Mouse (Mus musculus) layer of hippocampus, postnatal 14 days (tissue): Measurements from ENCODE around the gene Bach2. TPM values are rescaled to one million over a fixed set of nuclear protein-coding genes. Genes with fewer than 3 reads are reported as not detected.

ENCODE experiments used
- DNase-seq, 2 experiments: peaks; one replicate each; pipeline ENCODE4 v3.0.0; 2021 to 2022; ENCODE audit warnings: low spot score in 2 of 2, mixed read lengths in 1 of 2
- total RNA-seq, 2 experiments: library from RNA; stranded (reverse); gene quantifications; 2 replicates each; pipeline ENCODE4 v1.2.3; 2021

Bach2 gene
- total RNA-seq, 2 experiments from 2014 or later: 22.2 to 24.9 TPM

GRCm38 (mm10) chr4:32386931-32387330 is 148.3 kb downstream of the Bach2 start:
- DNase-seq: peak in 1 of 2 experiments; percentile 33

DNA sequence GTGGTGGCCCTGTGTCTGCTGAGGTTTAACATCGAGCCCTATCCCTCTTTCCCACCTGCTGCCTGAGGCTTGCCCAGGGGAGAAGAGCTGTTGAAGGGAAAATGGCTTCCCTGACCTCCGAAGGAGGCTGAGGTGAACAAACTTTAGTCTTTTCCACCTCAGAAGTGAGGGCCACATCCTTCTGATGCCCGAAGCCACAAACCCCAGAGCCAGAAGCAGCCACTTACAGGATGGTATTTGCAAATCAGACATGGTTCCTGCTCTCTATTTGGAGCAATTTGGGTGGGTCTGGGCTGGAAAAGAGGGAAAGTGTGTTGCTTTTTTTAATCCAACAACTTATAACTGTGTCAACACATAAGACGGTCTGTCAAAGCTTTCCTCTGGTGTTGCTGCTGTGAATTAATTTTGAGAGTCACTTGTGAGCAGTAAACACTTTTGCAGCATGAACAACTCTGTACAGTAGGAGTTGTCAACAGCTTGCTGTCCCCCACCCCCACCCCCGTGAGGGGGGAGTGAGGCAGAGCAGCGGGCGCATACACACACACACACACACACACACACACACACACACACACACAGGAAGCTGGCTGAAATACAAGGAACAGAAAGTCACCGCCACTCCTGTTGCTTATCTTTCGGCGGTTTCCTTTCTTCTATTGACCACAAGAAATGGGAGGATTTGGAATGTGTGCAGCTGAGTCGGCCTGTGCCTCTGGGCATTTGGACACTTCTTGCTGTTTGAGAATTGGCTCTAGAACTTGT is 149.1 kb downstream of the Bach2 start:
- peak; percentile 51 to 52 for DNase-seq

DNA sequence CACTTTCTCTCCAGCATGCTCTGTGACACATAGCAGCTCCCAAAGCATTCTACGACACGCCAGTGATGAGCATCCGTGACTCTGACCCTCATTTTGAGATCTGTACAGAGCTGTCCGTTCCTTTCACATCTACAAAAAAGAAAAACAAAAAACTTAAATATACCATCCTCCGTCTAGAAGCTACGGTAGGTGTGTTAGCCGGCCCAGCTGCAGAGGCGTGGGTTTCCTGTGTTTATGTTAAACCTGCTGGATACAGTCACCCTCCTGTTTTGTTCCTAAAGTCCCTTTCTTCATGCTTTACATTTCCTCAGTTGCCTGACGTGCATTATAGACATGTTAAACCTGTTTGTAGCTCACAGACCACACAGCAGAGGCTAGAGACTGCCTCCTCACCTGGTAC is 150.0 kb downstream of the Bach2 start:
- no peak for DNase-seq

GRCm38 (mm10) chr4:32389107-32389800 is 150.7 kb downstream of the Bach2 start:
- no peak for DNase-seq

DNA sequence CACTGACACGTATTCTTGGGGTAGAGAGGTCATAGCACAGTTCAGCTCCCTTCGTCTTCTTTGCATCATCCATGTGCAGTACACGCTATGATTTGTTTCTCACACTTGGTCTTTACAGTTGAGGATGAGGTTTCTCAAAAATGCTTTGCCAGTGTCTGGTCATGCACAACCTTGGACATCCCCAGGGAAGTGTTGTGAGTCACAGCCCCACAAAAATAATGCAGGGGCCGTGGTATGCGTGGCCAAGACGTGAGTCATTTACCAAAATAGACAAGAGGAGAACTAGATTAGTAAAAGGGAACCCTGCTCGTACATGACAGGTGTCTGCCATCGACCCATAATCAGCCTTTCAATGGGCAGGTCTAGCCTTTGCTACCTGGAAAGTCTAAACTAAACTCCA is 152.7 kb downstream of the Bach2 start:
- no peak for DNase-seq

DNA sequence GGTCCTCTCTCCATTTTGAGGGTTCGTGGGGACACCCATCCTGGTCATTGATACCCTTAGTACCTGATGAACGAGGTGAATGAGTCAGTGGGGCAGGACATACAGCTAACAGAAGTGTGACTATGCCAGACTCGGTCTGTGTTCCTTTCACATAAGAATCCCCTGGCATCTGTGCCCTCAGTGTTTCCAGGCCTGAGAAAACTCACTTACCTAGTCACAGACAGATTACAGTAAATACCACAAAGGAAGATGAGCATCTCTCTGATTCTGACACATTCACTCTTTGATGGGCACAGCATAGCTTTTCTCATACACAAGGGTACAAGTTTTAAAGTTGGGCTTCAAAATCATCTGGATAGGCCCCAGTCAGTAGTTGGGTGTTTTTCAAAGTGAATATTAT is 154.6 kb downstream of the Bach2 start:
- no peak for DNase-seq

DNA sequence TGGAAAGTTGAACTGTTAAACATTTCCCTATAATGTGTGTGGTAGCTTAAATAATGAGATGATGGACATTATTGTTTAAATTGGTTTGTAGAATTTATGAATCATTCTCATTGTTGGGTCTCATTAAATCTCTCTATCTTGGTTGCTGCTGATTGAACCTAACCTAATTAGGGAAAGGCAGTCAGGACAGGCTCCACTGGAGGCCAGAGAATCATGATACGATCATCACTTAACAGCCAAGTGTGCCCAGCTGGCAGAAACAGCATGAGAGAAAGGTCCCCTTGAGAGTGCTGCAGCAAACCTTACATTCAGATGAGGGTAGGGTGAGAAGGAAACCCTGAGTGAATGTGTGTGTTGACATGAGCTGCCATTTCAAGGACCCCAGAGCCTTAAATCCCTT is 155.3 kb downstream of the Bach2 start:
- no peak for DNase-seq

DNA sequence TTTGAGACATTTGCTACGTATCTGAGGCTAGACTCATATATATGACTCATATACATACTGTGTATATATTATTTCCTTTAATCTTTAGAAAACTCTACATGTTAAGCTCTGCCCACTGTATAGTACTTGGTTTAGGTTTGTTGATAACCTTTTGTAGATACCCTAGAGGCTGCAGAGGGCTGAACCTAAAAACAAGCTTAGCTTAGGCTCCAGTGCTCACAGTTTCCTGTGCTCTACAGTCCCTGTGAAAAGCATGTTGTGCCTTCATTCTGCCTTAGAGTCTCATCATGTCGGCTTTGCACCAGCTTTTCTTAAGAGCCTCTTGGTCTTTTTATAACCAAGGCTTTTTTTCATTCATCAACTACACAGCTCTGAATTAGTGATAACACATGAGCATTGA is 156.2 kb downstream of the Bach2 start:
- no peak for DNase-seq

DNA sequence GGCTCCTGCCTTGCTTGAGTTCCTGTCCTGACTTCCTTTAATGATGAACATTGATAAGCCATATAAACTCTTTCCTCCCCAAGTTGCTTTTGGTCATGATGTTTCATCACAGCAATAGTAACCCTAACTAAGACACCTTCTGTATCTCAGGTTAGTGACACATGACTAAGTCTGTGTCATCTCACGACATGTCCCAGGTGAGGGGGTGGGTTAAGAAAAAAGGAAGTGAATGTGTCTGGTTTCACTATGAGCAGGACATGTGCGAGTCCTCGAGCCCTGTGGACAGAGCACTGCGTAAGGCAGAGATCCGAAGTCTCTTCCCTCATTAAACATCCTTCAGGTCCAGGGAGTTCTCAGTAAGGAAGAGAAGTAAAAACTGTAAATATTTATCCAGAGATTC is 162.9 kb downstream of the Bach2 start:
- no peak for DNase-seq

DNA sequence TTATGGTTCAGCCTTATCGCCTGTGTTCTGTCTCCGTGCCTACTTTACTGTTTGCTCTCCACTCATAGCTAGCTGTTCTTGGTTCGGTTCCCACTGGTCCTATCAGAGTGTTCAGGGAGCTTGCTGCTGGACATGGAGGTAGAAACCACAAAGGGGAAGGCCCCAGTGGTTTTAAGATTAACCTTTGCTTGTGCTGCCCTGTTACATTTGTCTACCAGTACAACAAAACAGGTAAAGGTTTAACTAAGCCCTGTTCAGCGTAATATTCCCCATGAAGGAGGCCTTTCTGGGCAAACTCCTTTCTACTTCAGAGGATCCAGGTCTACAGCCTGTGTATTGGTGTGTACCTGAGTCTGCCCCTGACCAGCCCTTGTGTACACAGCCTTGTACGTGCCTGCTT is 164.9 kb downstream of the Bach2 start:
- no peak for DNase-seq

- no peak for DNase-seq
These were observed 166.7 kb downstream of the Bach2 start for GRCm38 (mm10) chr4:32405149-32405882.

DNA sequence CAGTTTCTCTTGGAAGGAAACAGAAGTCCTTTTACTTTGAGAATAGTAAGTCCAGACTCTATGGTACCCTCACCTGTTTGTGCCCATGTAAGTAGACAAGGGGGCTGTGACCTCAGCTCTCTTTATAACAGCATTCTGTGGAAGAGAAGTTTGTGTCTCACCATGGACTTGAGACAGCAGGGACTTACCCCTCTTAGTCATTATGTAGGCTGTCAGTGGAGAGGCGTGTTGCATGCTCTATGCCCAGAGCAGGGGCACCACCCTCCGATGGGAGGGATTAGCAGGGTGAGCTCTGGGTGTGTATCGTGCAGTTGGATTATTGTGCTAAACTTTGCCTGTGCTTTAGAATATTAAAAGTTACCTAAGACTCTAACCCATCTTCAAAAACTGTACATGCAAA is 167.4 kb downstream of the Bach2 start:
- DNase-seq: no peak

DNA sequence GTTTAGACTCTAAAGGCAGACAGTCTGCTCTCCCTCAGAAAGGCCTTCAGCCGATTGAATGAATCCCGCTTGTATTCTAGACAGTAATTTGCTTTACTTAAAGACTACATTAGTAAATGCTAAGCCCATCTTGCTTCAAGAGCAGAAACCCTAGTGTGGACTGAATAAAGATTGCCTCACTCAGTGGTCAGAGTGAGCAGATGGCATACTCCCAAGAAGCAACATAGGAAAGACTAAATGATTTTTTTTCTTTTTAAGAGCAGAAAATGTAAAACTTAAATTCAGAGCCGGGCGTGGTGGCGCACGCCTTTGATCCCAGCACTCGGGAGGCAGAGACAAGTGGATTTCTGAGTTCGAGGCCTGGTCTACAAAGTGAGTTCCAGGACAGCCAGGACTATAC is 169.9 kb downstream of the Bach2 start:
- no peak for DNase-seq

DNA sequence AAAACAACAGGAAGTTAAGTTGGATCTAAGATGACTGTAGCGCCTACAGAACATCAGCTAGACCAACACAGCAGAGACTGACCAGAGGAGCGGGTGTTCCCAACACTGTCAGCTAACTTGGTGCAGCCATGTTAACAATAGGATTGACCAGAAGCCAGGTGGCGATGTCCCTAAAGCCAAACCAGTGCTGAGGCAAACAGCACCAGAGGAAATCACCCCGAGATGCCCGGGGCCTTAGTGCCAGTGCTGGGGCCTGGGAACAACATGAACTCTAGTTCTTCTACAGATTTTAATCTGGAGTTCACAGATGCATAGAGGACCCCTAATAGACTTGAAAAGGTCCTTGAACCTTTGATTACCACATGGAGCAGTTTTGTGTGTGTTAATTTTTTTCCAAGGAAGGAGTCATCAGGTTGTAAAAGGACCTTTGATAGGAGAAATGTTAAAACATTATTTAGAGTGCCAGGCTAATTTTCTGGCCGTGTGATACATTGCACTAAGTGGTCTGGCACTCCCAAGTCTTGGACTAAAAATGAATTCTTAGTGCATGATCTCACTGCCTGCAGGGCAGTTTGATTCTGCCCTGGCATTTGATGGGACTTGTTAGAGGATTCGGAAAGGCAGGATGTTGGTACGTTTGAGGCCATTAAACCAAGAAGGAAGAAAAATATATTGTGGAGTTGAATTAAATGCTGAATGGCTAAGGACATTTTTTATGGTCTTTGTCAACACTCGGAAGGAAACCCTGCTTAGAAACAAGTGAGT is 170.7 kb downstream of the Bach2 start:
- no peak for DNase-seq

GRCm38 (mm10) chr4:32413063-32413462 is 174.5 kb downstream of the Bach2 start:
- no peak for DNase-seq

- no peak for DNase-seq
These were observed 174.9 kb downstream of the Bach2 start for GRCm38 (mm10) chr4:32413505-32413904.

DNA sequence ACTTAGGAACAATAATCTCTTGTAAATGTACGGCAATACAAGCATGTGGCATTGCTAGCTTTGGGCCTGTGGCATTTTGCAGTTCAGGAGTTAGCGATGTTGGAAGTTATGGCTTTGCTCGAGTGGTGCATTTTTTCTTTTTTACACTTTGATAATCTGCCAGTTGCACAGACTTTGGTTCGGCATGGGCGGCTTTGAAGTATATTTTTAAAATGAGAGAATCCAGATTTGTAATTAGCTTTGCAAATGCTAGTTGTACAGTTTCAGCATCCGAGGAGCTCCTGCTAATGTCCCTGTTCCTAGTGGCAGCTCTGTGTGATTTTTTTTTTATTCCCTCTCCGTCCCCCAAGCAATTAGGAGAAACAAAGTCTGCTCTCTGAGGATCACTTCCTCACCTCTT is 176.4 kb downstream of the Bach2 start:
- peak in 1 of 2 experiments; percentile 55 for DNase-seq

DNA sequence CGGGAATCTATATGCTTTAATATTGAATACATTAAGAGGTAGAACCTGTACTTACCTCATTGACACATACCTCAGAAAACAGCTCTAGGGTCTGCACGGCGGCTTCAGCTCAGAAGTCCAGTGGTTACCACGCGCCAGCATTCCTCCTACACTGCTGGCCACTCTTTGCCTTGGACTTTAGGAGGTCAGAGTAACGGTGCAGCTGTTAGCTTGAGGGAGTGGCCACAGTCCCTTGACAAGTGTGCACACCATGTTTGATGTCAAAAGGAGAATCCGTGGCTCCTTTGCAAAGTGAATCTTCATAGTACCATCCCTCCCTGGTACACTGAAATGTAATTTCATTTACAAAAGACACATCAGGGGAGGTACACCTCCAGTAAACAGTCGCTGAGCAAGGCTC is 179.3 kb downstream of the Bach2 start:
- DNase-seq: no peak

- no peak for DNase-seq
These were observed 183.0 kb downstream of the Bach2 start for GRCm38 (mm10) chr4:32421570-32421969.

DNA sequence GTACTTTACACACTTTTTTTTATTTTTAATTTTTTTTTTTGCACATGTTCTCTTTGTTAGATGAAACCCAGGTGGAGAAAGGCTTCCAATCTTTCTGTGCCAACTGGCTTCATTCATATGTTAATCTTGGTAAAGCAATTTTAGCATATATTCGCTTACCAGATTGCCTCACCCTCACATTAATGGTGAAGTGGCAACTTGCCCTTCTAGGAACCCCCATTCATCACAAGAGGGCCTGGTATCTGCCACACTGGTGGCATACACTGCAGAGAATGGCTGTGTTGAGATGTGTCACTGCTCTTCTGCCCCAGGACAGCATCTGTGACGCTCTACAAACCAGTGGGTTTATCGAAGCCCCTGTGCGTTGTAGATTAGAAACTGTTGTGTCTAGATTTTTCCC is 183.8 kb downstream of the Bach2 start:
- DNase-seq: no peak

DNA sequence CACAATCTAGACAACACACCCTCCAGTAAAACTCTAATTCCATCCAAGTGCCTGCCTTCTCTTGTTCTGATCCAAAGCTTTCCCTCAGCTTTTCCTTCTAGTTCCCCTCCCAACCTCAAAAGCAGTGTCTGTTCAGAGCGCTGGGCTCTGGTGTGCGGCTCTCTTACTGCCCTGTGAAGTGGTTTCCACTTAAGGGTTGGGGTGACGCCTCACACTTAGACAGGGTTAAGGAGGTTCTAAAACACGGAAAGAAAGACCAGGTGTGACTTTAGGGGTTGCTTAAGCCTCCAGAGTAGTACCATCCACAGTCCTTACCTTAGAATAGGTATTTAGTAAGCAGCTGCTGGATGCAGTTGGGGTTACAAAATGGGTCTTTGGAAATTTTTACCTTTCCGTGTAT is 185.1 kb downstream of the Bach2 start:
- DNase-seq: no peak
